Mouse (Mus musculus) MEL (cell line): ENCODE data around the gene Vmn1r204. TPM values are rescaled to one million over a fixed set of nuclear protein-coding genes. Genes with fewer than 3 reads are reported as not detected.
"Not testable (repeated sequence)": the region's sequence is repeated elsewhere in the genome, so short reads cannot be mapped to it uniquely, and the experiment has no call there.

ENCODE experiments used
- DNase-seq: peaks from one replicate; pipeline ENCODE4 v3.0.0; 2011; ENCODE audit warnings: low read depth, low spot score
- H3K27ac ChIP-seq: 2 replicates; pipeline ENCODE4 v1.5.1; 2012; ENCODE audit warnings: low read depth, mild to moderate bottlenecking, control low read depth, low read length, moderate library complexity; ENCODE audit not compliant: control insufficient read depth
- H3K27me3 ChIP-seq, 2 experiments: fragments of 150-350 bp in 1 of 2; sonication (generic) in 1 of 2; 2 replicates each; pipeline ENCODE4 v1.6.1; 2012; ENCODE audit warnings: low read length in 2 of 2, mild to moderate bottlenecking in 2 of 2, improper control_type of control experiment in 1 of 2, moderate library complexity in 1 of 2; ENCODE audit not compliant: insufficient read depth in 2 of 2, control insufficient read depth in 1 of 2
- H3K36me3 ChIP-seq, 2 experiments: 2 replicates each; pipeline ENCODE4 v1.6.1; 2012 to 2014; ENCODE audit warnings: low read length in 2 of 2, improper control_type of control experiment in 1 of 2, inconsistent platforms in 1 of 2, mild to moderate bottlenecking in 1 of 2; ENCODE audit not compliant: insufficient read depth in 2 of 2, control insufficient read depth in 1 of 2
- H3K4me1 ChIP-seq, 2 experiments: fragments of 150-350 bp in 1 of 2; sonication (generic) in 1 of 2; 2 replicates each; pipeline ENCODE4 v1.6.1; 2012; ENCODE audit warnings: low read length in 2 of 2, improper control_type of control experiment in 1 of 2, mild to moderate bottlenecking in 1 of 2; ENCODE audit not compliant: insufficient read depth in 2 of 2, control insufficient read depth in 1 of 2
- H3K4me3 ChIP-seq, 2 experiments: fragments of 150-350 bp in 1 of 2; sonication (generic) in 1 of 2; 2 replicates each; pipeline ENCODE4 v1.5.1; 2012; ENCODE audit warnings: low read depth in 2 of 2, low read length in 2 of 2, mild to moderate bottlenecking in 2 of 2, moderate library complexity in 2 of 2, control low read depth in 1 of 2, improper control_type of control experiment in 1 of 2; ENCODE audit not compliant: control insufficient read depth in 1 of 2, insufficient read depth in 1 of 2
- H3K79me2 ChIP-seq: 2 replicates; pipeline ENCODE4 v1.6.1; 2012; ENCODE audit warnings: mild to moderate bottlenecking, low read length, moderate library complexity; ENCODE audit not compliant: control insufficient read depth, poor library complexity, insufficient read depth
- H3K9ac ChIP-seq: 2 replicates; pipeline ENCODE4 v1.6.1; 2012; ENCODE audit warnings: low read depth, mild to moderate bottlenecking, control low read depth, low read length, moderate library complexity; ENCODE audit not compliant: control insufficient read depth, poor library complexity, severe bottlenecking
- H3K9me3 ChIP-seq: fragments of 150-350 bp; sonication (generic); replicated peaks from 2 replicates; pipeline ENCODE4 v1.6.1; 2012; ENCODE audit warnings: mild to moderate bottlenecking, low read length, improper control_type of control experiment, moderate library complexity; ENCODE audit not compliant: insufficient read depth
- BHLHE40 ChIP-seq: IDR thresholded peaks from 2 replicates; pipeline ENCODE4 v1.6.1; 2012; ENCODE audit warnings: low read depth, mild to moderate bottlenecking, inconsistent platforms, low read length, improper control_type of control experiment, borderline replicate concordance
- CHD1 ChIP-seq: IDR thresholded peaks from 2 replicates; pipeline ENCODE4 v1.6.1; 2012; ENCODE audit warnings: low read depth, mild to moderate bottlenecking, inconsistent platforms, low read length, improper control_type of control experiment
- CTCF ChIP-seq, 3 experiments: IDR thresholded peaks in 2 of 3; conservative IDR thresholded peaks in 1 of 3; 2 replicates each; pipeline ENCODE4 v1.5.1; 2011 to 2012; ENCODE audit warnings: low read length in 3 of 3, low read depth in 2 of 3, mild to moderate bottlenecking in 2 of 3, improper control_type of control experiment in 1 of 3, inconsistent platforms in 1 of 3, mixed read lengths in 1 of 3, moderate library complexity in 1 of 3; ENCODE audit not compliant: control insufficient read depth in 1 of 3, insufficient read depth in 1 of 3, poor library complexity in 1 of 3, severe bottlenecking in 1 of 3
- EP300 ChIP-seq, 2 experiments: IDR thresholded peaks; 2 replicates each; pipeline ENCODE4 v1.6.1; 2011; ENCODE audit warnings: improper control_type of control experiment in 2 of 2, low read length in 2 of 2, low read depth in 1 of 2, mild to moderate bottlenecking in 1 of 2
- ETS1 ChIP-seq: IDR thresholded peaks from 2 replicates; pipeline ENCODE4 v1.6.1; 2012; ENCODE audit warnings: low read depth, mild to moderate bottlenecking, inconsistent platforms, low read length, improper control_type of control experiment, moderate library complexity
- GABPA ChIP-seq: IDR thresholded peaks from 2 replicates; pipeline ENCODE4 v1.6.1; 2012; ENCODE audit warnings: low read depth, mild to moderate bottlenecking, inconsistent platforms, low read length, improper control_type of control experiment, moderate library complexity
- HCFC1 ChIP-seq: IDR thresholded peaks from 2 replicates; pipeline ENCODE4 v1.6.1; 2012; ENCODE audit warnings: low read depth, mild to moderate bottlenecking, inconsistent platforms, low read length, improper control_type of control experiment, moderate library complexity
- KAT2A ChIP-seq: conservative IDR thresholded peaks from 2 replicates; pipeline ENCODE4 v1.6.1; 2012; ENCODE audit warnings: low read depth, low read length, improper control_type of control experiment, inconsistent platforms
- MAX ChIP-seq: IDR thresholded peaks from 2 replicates; pipeline ENCODE4 v1.6.1; 2011; ENCODE audit warnings: low read length, improper control_type of control experiment
- MYB ChIP-seq: IDR thresholded peaks from 2 replicates; pipeline ENCODE4 v1.6.1; 2011; ENCODE audit warnings: mild to moderate bottlenecking, low read depth, low read length, improper control_type of control experiment
- POLR2AphosphoS2 ChIP-seq: IDR thresholded peaks from 2 replicates; pipeline ENCODE4 v1.6.1; 2011; ENCODE audit warnings: low read length, improper control_type of control experiment
- POLR2AphosphoS5 ChIP-seq: IDR thresholded peaks from 2 replicates; pipeline ENCODE4 v1.6.1; 2012; ENCODE audit warnings: low read depth, borderline replicate concordance, mild to moderate bottlenecking, inconsistent platforms, low read length, moderate library complexity, mixed read lengths
- UBTF ChIP-seq: IDR thresholded peaks from 2 replicates; pipeline ENCODE4 v1.6.1; 2012; ENCODE audit warnings: low read depth, mild to moderate bottlenecking, inconsistent platforms, low read length, improper control_type of control experiment, moderate library complexity, borderline replicate concordance; ENCODE audit not compliant: insufficient read depth
- ZC3H11A ChIP-seq: IDR thresholded peaks from 2 replicates; pipeline ENCODE4 v1.6.1; 2012; ENCODE audit warnings: low read depth, mild to moderate bottlenecking, inconsistent platforms, low read length, improper control_type of control experiment
- ZMIZ1 ChIP-seq: IDR thresholded peaks from 2 replicates; pipeline ENCODE4 v1.6.1; 2012; ENCODE audit warnings: low read depth, mild to moderate bottlenecking, inconsistent platforms, low read length, improper control_type of control experiment, moderate library complexity
- ZNF384 ChIP-seq: IDR thresholded peaks from 2 replicates; pipeline ENCODE4 v1.6.1; 2012; ENCODE audit warnings: low read depth, mild to moderate bottlenecking, inconsistent platforms, low read length, improper control_type of control experiment
- polyA plus RNA-seq, 2 experiments: library from polyadenylated mRNA; stranded (reverse) in 1 of 2; unstranded in 1 of 2; fragments of >175 nt in 1 of 2; fragments of >200 nt in 1 of 2; gene quantifications; 2 replicates each; pipeline versions ENCODE4 v1.2.1 to v1.2.4; 2012; ENCODE audit warnings: low replicate concordance in 2 of 2, low read depth in 1 of 2; ENCODE audit not compliant: insufficient read length in 2 of 2, insufficient read depth in 1 of 2, missing spikeins in 1 of 2
- total RNA-seq: library from RNA; depleted of rRNA; stranded (reverse); fragments of 300-350 nt; gene quantifications from 2 replicates; pipeline ENCODE4 v1.2.3, GENCODE M21; 2012; rRNA removed

The Vmn1r204 gene
- not detected in 2 replicates for total RNA-seq
- polyA plus RNA-seq: not detected

DNA sequence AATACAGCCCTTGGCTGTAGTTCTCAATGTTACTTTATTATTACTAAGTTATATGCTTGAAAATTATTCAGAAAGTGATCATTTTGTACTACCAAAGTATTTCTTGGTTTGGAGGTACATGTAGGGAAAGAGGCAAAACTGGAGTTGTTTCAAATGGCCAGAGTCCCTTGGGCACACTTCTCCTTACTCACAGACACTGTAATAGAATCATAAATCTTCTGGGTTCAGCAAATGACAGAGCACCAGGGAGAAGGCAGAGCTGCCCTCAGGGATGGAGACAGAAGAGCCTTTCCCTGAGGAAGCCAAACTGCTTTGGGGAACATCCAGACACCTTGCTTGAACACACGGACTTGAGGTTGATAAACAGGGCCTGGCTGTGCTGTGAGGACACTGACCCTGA is at the start of gene Vmn1r204:
Gene Vmn1r204 (plus strand): TSS at position 301 of the 400 bp plus-strand sequence.
- not testable (repeated sequence) for DNase-seq, H3K4me1 ChIP-seq, H3K79me2 ChIP-seq, H3K27ac ChIP-seq, H3K27me3 ChIP-seq, H3K9ac ChIP-seq, H3K36me3 ChIP-seq, H3K9me3 ChIP-seq, H3K4me3 ChIP-seq

DNA sequence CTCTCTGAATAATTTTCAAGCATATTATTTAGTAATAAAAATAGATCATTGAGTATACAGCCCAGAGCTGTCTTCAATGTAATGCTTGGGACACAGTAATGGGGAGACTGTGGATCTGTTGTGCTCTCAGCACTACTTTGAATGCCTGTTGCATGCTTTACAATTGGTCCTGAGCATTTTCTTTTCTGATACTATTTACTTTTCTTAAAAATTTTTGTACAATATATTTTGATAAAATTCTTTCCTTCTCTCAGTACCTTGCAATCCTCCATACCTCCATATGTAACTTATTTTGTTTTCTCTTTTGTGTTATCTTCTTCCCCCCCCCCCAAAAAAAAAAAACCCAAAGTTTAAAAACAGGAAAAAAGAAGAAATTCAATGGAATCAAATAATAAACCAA is 47.7 kb upstream of the Vmn1r204 start, which contains the start of gene Vmn1r202:
Gene Vmn1r202 (minus strand): TSS at position 101 of the 400 bp plus-strand sequence.
- no peak for TF ChIP-seq GABPA
- no peak for DNase-seq
- Histone ChIP-seq H3K9me3 (no peaks in the 10 kb centered on the region), H3K4me1 (no peaks in the 10 kb centered on the region), H3K4me3 (no peak within 1 kb of the TSS), H3K79me2 (no peaks in the 10 kb centered on the region), H3K27me3 (no peaks in the 10 kb centered on the region), H3K9ac (no peak within 1 kb of the TSS), H3K36me3 (no peaks in the 10 kb centered on the region), H3K27ac (no peak within 1 kb of the TSS)

DNA sequence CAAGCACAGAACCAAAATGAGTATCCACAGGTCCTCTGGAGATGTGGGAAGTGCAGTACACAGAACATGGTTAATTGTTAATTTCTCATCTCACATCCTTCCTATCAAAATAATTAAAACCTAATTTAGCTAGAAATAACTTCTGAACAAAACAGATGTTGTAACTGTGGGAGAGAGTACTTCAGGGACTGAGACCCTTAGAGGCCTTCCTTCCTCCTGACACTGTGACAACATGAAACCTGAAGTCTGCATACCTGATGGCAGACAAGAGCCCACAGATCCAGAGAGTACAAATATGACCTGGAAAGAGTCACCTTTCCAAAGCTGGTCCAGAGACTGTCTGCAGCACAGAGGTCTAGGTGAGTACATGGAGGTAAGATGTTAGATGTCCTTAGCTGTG is 35.2 kb upstream of the Vmn1r204 start, which contains the start of gene Vmn1r203:
Gene Vmn1r203 (plus strand): TSS at position 301 of the 400 bp plus-strand sequence.
- no peak for DNase-seq
- H3K9me3 ChIP-seq: no peaks in the 10 kb centered on the region
- H3K27ac ChIP-seq: no peak within 1 kb of the TSS
- no peak for TF ChIP-seq BHLHE40
- no peak for TF ChIP-seq MYB
- no peak for TF ChIP-seq ZC3H11A
- TF ChIP-seq EP300 (IDR thresholded peaks at IDR 0.05; ENCODE audit: low read depth in 1 of 2, low read length in 2 of 2): no peak
- TF ChIP-seq POLR2AphosphoS5: no peak
- TF ChIP-seq CHD1: no peak
- no peak for TF ChIP-seq MAX
- no peak for TF ChIP-seq UBTF
- no peak for TF ChIP-seq HCFC1
- no peak for TF ChIP-seq KAT2A
- no peak for TF ChIP-seq ZNF384
- no peak for TF ChIP-seq POLR2AphosphoS2
- TF ChIP-seq ETS1: no peak
- no peak for TF ChIP-seq CTCF (IDR thresholded peaks at IDR 0.05 in 2 of 3, conservative IDR thresholded peaks at IDR 0.05 in 1 of 3; ENCODE audit: control insufficient read depth in 1 of 3, insufficient read depth in 1 of 3, low read depth in 2 of 3, low read length in 3 of 3, poor library complexity in 1 of 3, severe bottlenecking in 1 of 3)
- no peak for TF ChIP-seq ZMIZ1
- no peaks in the 10 kb centered on the region for H3K27me3 ChIP-seq
- no peaks in the 10 kb centered on the region for H3K79me2 ChIP-seq
- H3K9ac ChIP-seq: no peak within 1 kb of the TSS
- no peaks in the 10 kb centered on the region for H3K36me3 ChIP-seq
- no peaks in the 10 kb centered on the region for H3K4me1 ChIP-seq
- H3K4me3 ChIP-seq: no peak within 1 kb of the TSS

DNA sequence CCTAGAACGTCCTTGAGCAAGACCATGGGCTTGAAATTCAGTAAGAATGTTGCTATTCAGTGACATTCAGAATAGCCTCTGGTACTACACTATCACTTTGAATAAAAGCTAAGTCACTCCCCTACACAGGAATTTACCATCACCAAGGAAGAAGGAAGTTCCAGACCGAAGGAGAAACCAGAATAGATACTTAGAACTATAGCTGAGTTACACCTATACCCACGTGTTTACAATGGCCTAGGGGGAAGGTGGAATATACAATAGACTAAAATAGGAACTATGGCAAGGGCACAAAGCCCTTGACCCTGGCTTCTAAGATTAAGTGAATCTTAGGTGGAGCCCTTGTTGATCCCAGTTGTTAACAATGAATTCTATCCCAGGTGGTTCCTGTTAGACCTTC is 21.9 kb downstream of the Vmn1r204 start:
- not testable (repeated sequence) for H3K4me3 ChIP-seq, H3K27me3 ChIP-seq, H3K9ac ChIP-seq, DNase-seq, H3K4me1 ChIP-seq, H3K9me3 ChIP-seq, H3K27ac ChIP-seq, H3K36me3 ChIP-seq, H3K79me2 ChIP-seq

DNA sequence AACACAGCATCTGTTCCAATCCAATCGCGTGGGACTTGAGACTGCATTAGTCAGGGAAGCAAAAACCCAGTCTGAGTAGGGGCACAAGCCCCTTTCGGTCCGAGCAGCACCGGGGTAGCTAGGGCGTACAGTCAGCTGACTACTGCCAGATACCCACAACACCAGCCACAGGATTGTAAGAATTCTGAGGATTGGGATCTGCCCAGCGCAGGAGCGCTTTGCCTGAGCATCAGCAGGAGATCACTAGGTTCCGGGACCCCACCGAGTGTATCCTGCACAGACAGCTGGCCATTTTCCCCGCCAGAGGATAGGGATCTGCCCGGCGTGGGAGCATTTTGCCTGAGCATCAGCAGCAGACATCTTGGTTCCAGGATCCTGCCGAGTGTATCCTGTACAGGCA is 30.3 kb downstream of the Vmn1r204 start:
- not testable (repeated sequence) for H3K9ac ChIP-seq, H3K9me3 ChIP-seq, H3K4me3 ChIP-seq, H3K79me2 ChIP-seq, H3K27ac ChIP-seq, H3K4me1 ChIP-seq, H3K36me3 ChIP-seq, H3K27me3 ChIP-seq, DNase-seq
